Mouse (Mus musculus): ENCODE data around the gene Ttc30a1. TPM values are rescaled to one million over a fixed set of nuclear protein-coding genes. Genes with fewer than 3 reads are reported as not detected.

The Ttc30a1 gene
- polyA plus RNA-seq, 1 experiment from 2014 or later: 10.6 TPM

GRCm38 (mm10) chr2:75997726-75998125 lies 16.0 kb upstream of the Ttc30a1 start:
- Histone ChIP-seq H3K36me3 (no peaks in the 10 kb centered on the region), H3K9me3 (no peaks in the 10 kb centered on the region), H3K4me2 (replicated peaks) (no peak overlapping the region), H3K4me3 (no peak overlapping the region), H3K9ac (no peak overlapping the region), H3K27me3 (no peaks in the 10 kb centered on the region), H3K4me1 (peaks cover 13% of the 10 kb centered on the region), H3K27ac (no peak overlapping the region)
- ATAC-seq (ENCODE audit: insufficient number of reproducible peaks, insufficient read depth, low FRiP score, low TSS enrichment): no peak
- 42% methylated on average over 12 of the region's 12 CpGs for WGBS

- Histone ChIP-seq H3K27me3 (no peaks in the 10 kb centered on the region), H3K4me2 (replicated peaks) (no peak overlapping the region), H3K4me1 (peaks cover 35% of the 10 kb centered on the region), H3K36me3 (no peaks in the 10 kb centered on the region), H3K27ac (no peak overlapping the region), H3K4me3 (no peak overlapping the region), H3K9ac (no peak overlapping the region), H3K9me3 (no peaks in the 10 kb centered on the region)
- 94% methylated on average over 11 of the region's 11 CpGs for WGBS
- no peak for ATAC-seq (ENCODE audit: insufficient number of reproducible peaks, insufficient read depth, low FRiP score, low TSS enrichment)
Measured at GRCm38 (mm10) chr2:75994841-75995240, 13.1 kb upstream of the Ttc30a1 start.

DNA sequence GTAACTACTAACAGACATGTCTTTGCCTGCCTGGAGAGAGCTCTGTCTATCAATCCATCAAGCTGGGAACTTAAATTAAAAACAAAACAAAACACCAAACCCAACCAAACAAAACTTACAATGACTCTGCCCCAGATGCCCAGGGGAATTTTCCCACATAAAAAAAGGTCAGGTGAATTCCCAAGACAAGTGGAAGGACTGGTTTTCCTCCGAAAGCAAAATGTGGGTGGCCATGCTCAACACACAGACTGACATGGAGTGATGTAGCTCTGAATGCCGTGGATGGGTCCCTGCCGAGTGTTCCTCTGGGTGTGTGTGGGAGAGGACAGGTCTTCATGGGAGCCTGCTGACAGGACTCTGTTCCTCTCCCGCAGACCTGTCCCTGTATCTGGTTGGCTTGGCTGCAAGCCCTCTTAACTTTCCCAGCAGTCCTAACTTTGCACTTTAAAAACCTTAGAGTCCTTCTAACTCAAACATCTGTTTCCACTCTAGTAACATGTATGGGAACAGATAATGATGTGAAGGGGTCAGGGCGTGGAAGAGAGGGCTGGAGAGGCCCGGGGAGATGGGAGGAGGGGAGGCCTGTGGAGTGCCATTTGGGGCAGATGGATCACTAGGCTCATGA lies 9.9 kb upstream of the Ttc30a1 start:
- no peaks in the 10 kb centered on the region for H3K9me3 ChIP-seq
- no peak overlapping the region for H3K4me3 ChIP-seq
- 0 out of 2 replicates have a peak overlapping the region, but pooled peaks have one; percentile 9 for H3K4me2 ChIP-seq (replicated peaks)
- H3K27me3 ChIP-seq: no peaks in the 10 kb centered on the region
- peak overlapping the region; percentile 80 for H3K27ac ChIP-seq
- no peak; the same call in 1 of the 2 replicates for ATAC-seq (ENCODE audit: insufficient number of reproducible peaks, insufficient read depth, low FRiP score, low TSS enrichment)
- H3K36me3 ChIP-seq: no peaks in the 10 kb centered on the region
- no peak overlapping the region for H3K9ac ChIP-seq
- peaks cover 41% of the 10 kb centered on the region for H3K4me1 ChIP-seq
- 12% methylated on average over 6 of the region's 6 CpGs for WGBS

DNA sequence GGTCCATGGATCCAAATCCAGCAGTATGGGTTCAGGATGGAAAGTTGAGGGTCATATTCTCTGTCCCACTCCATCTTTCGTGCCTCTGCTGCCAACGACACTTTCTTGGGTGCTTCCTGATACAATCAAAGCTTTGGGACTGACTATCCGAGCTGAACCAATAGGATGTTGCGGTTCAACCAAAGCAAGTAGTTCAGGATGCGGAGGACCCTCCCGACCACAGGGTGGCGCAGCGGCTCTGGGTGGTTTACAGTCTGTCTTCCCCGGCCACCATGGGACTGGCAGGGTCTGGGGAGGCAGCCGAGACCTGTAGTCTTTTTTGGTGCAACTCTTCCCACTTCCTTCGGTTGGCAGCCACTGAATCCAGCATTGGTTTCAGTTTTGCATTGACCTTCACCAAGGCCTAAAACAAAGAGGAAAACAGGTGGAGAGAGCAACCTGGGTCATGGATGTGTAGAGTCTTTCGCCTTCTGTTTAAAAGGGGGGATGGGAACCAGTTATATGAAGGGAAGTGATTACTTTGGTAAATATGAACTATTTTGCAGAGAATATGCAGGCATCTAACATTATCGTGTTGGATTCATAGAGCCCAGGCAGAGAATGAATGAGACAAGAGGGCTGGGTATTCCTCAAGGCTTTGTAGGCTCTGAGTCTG lies 9.2 kb upstream of the Ttc30a1 start:
- peak overlapping the region; percentile 80 for H3K27ac ChIP-seq
- peaks cover 43% of the 10 kb centered on the region for H3K4me1 ChIP-seq
- no peaks in the 10 kb centered on the region for H3K9me3 ChIP-seq
- no peaks in the 10 kb centered on the region for H3K36me3 ChIP-seq
- no peak overlapping the region for H3K4me2 ChIP-seq (replicated peaks)
- no peak overlapping the region for H3K9ac ChIP-seq
- no peaks in the 10 kb centered on the region for H3K27me3 ChIP-seq
- WGBS: 43% methylated on average over 13 of the region's 13 CpGs
- no peak for ATAC-seq (ENCODE audit: insufficient number of reproducible peaks, insufficient read depth, low FRiP score, low TSS enrichment)
- H3K4me3 ChIP-seq: no peak overlapping the region

DNA sequence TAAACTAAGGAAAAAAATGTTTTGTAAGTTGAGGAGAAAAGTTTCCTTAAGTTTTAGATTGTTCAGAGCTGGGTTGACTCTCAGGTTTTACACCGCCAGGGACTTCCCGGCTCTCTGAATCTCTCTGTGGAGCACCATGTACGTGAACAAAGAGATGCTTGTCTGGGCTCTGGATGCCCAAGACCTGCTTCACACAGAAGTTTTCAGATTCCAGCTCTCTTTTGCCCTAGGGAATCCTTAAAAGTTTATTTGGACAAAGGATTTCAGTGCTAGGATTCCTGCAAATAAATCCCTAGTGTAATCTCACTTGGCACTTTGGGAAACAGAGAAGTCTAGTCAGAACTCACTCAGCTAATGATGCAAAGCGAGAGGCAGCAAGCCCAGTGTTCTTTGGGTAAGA lies 7.9 kb upstream of the Ttc30a1 start:
- no peak overlapping the region for H3K9ac ChIP-seq
- 17% methylated on average over 4 of the region's 4 CpGs for WGBS
- H3K4me3 ChIP-seq: no peak overlapping the region
- H3K36me3 ChIP-seq: no peaks in the 10 kb centered on the region
- no peaks in the 10 kb centered on the region for H3K9me3 ChIP-seq
- H3K4me1 ChIP-seq: peaks cover 43% of the 10 kb centered on the region
- peak overlapping the region; percentile 80 for H3K27ac ChIP-seq
- no peaks in the 10 kb centered on the region for H3K27me3 ChIP-seq
- H3K4me2 ChIP-seq (replicated peaks): no peak overlapping the region
- ATAC-seq (ENCODE audit: insufficient number of reproducible peaks, insufficient read depth, low FRiP score, low TSS enrichment): no peak

DNA sequence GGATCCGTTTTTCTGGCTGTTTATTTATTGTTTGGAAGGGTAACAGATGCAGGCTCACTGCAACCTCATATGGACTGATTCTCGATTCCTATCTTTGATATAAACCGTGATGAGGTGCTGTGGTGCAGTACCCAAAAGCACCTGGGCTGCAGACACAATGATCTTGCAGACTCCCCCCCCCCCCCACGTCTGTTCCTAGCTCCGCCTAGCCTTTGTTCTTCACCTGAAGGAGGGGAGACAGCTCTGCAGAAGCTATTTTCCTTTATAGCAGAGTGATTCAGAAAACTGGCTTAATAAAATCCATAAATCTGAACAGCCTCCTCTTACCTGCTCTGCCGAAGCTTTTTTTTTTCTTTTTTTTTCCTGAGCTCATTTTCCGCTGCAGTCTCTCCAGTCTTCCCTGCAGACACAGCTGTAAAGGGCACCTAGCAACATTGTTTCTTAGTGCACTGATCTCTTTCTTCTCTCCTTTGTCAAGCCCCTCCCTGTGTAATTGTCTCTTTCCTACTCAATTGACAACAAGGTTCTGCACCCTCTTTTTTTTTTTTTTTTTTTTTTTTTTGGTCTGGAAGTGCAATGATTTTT lies 7.1 kb upstream of the Ttc30a1 start:
- H3K36me3 ChIP-seq: no peaks in the 10 kb centered on the region
- H3K9ac ChIP-seq: no peak overlapping the region
- ATAC-seq (ENCODE audit: insufficient number of reproducible peaks, insufficient read depth, low FRiP score, low TSS enrichment): no peak
- WGBS: 32% methylated on average over 7 of the region's 7 CpGs
- no peaks in the 10 kb centered on the region for H3K9me3 ChIP-seq
- H3K27me3 ChIP-seq: no peaks in the 10 kb centered on the region
- H3K4me1 ChIP-seq: peaks cover 43% of the 10 kb centered on the region
- 0 out of 2 replicates have a peak overlapping the region, but pooled peaks have one; percentile 10 for H3K4me2 ChIP-seq (replicated peaks)
- no peak overlapping the region for H3K4me3 ChIP-seq
- H3K27ac ChIP-seq: peak overlapping the region; percentile 76

GRCm38 (mm10) chr2:75988378-75988777 lies 6.6 kb upstream of the Ttc30a1 start:
- Histone ChIP-seq H3K9me3 (no peaks in the 10 kb centered on the region), H3K4me2 (replicated peaks) (no peak overlapping the region), H3K27ac (peak overlapping the region; percentile 76), H3K27me3 (no peaks in the 10 kb centered on the region), H3K4me3 (no peak overlapping the region), H3K9ac (no peak overlapping the region), H3K4me1 (peaks cover 43% of the 10 kb centered on the region), H3K36me3 (no peaks in the 10 kb centered on the region)
- no peak for ATAC-seq (ENCODE audit: insufficient number of reproducible peaks, insufficient read depth, low FRiP score, low TSS enrichment)
- WGBS: 60% methylated on average over 4 of the region's 4 CpGs

DNA sequence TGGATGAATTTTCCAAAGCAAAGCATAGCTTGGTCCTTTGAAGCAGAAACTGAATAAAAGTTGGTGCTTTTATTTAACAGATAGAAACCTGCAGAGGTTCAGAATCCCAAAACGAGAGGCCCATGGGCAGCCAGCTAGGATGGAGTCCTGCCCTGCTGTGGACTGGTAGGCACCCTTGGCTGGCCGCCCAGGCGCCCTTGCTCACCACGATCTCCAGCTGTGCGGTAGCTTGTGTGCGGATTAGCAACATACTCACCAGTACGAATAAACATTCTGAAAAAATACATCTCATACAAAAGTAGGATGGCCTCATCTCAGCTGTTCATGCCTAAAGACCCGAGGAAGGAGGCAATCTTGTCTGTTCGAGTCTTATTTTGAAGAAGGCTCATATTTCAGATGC lies 6.0 kb upstream of the Ttc30a1 start:
- Histone ChIP-seq H3K4me2 (replicated peaks) (no peak overlapping the region), H3K4me3 (no peak overlapping the region), H3K36me3 (no peaks in the 10 kb centered on the region), H3K9me3 (no peaks in the 10 kb centered on the region), H3K27me3 (no peaks in the 10 kb centered on the region), H3K9ac (no peak overlapping the region), H3K4me1 (peaks cover 43% of the 10 kb centered on the region), H3K27ac (peak overlapping the region; percentile 36; the same call in 1 of the 2 replicates)
- no peak for ATAC-seq (ENCODE audit: insufficient number of reproducible peaks, insufficient read depth, low FRiP score, low TSS enrichment)
- WGBS: 58% methylated on average over 9 of the region's 9 CpGs

- Histone ChIP-seq H3K9ac (no peak overlapping the region), H3K36me3 (no peaks in the 10 kb centered on the region), H3K9me3 (no peaks in the 10 kb centered on the region), H3K4me2 (replicated peaks) (no peak overlapping the region), H3K27me3 (no peaks in the 10 kb centered on the region), H3K27ac (no peak overlapping the region), H3K4me1 (peaks cover 23% of the 10 kb centered on the region), H3K4me3 (no peak overlapping the region)
- WGBS: 5% methylated on average over 2 of the region's 2 CpGs
- ATAC-seq (ENCODE audit: insufficient number of reproducible peaks, insufficient read depth, low FRiP score, low TSS enrichment): no peak
Measured at GRCm38 (mm10) chr2:75985124-75985523, 3.4 kb upstream of the Ttc30a1 start.

DNA sequence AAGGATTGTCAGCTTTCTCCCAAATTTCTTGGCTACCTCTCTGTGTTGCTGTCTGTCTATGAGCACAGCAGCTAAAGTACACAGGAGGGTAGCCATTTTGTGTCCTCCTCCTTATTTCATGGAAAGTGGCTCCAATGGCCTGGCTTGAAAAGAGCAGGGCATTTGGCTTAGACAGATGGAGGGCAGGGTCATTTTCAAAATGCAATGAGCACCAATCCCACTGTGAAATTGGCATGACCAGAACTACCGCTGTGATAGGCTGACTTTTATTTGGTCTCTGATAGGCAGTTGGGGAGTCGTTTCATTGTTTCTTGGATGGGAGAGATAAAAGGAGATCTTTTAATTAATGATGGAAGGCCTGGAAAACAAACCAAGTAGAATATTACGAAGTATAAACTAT lies 2.1 kb upstream of the Ttc30a1 start:
- Histone ChIP-seq H3K27me3 (no peaks in the 10 kb centered on the region), H3K4me1 (peaks cover 16% of the 10 kb centered on the region), H3K4me3 (no peak overlapping the region), H3K9ac (no peak overlapping the region), H3K4me2 (replicated peaks) (no peak overlapping the region), H3K36me3 (no peaks in the 10 kb centered on the region), H3K27ac (no peak overlapping the region), H3K9me3 (no peaks in the 10 kb centered on the region)
- 79% methylated on average over 3 of the region's 3 CpGs for WGBS
- ATAC-seq (ENCODE audit: insufficient number of reproducible peaks, insufficient read depth, low FRiP score, low TSS enrichment): no peak

GRCm38 (mm10) chr2:75983091-75983490 lies 1.3 kb upstream of the Ttc30a1 start:
- no peak overlapping the region for H3K27ac ChIP-seq
- no peaks in the 10 kb centered on the region for H3K27me3 ChIP-seq
- H3K4me1 ChIP-seq: peaks cover 8% of the 10 kb centered on the region; the same call in 1 of the 2 replicates
- no peak overlapping the region for H3K9ac ChIP-seq
- no peaks in the 10 kb centered on the region for H3K9me3 ChIP-seq
- no peak overlapping the region for H3K4me2 ChIP-seq (replicated peaks)
- 95% methylated on average over 3 of the region's 3 CpGs for WGBS
- no peak overlapping the region for H3K4me3 ChIP-seq
- no peak for ATAC-seq (ENCODE audit: insufficient number of reproducible peaks, insufficient read depth, low FRiP score, low TSS enrichment)
- no peaks in the 10 kb centered on the region for H3K36me3 ChIP-seq

DNA sequence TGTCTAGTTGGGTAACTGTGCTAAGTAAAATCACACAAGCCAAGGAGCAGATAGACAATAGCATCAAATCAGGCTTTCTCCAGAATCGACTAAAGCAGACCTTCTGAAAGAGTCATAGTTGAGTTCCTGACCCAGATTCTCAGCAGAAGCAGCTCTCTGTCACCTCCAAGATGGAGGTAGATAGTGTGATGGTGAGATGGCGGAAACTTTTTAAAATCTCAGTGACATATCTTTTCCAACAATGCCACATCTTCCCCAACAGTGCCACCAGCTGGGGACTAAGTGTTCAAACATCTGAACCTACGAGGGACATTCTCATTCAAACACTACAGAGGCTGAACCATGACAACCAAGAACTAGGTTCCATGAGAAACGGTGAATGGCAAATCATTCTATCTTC lies 859 bp upstream of the Ttc30a1 start:
- Histone ChIP-seq H3K36me3 (no peaks in the 10 kb centered on the region), H3K9ac (no peak overlapping the region), H3K9me3 (no peaks in the 10 kb centered on the region), H3K27me3 (no peaks in the 10 kb centered on the region), H3K4me1 (peaks cover 4% of the 10 kb centered on the region; the same call in 1 of the 2 replicates), H3K4me2 (replicated peaks) (no peak overlapping the region), H3K27ac (no peak overlapping the region), H3K4me3 (no peak overlapping the region)
- 94% methylated on average over 4 of the region's 4 CpGs for WGBS
- ATAC-seq (ENCODE audit: insufficient number of reproducible peaks, insufficient read depth, low FRiP score, low TSS enrichment): no peak
